Mouse (Mus musculus) brain, embryonic 14.5 days (tissue): Measurements from ENCODE around the gene Dkk3.

Experiments used
- CTCF ChIP-seq: fragments of 200-500 bp; IDR thresholded peaks from 2 replicates; pipeline ENCODE4 v1.5.1; 2012; ENCODE audit warnings: inconsistent platforms, mild to moderate bottlenecking, moderate library complexity, borderline replicate concordance; ENCODE audit not compliant: insufficient read depth, insufficient read length; ENCODE audit errors: extremely low read depth
- POLR2A ChIP-seq: fragments of 200-500 bp; IDR thresholded peaks from 2 replicates; pipeline ENCODE4 v1.6.1; 2012; ENCODE audit warnings: mild to moderate bottlenecking, inconsistent platforms, borderline replicate concordance; ENCODE audit not compliant: poor library complexity, insufficient read depth, insufficient read length, severe bottlenecking; ENCODE audit errors: extremely low read depth

- no peak for TF ChIP-seq CTCF
- TF ChIP-seq POLR2A, result no peak
Measured at GRCm38 (mm10) chr7:112202194-112202593, 43.3 kb upstream of the Dkk3 start.
